Mouse (Mus musculus) heart, postnatal 25 days (tissue): ENCODE results near the gene Arhgef28. TPM values are rescaled to one million over a fixed set of nuclear protein-coding genes. Genes with fewer than 3 reads are reported as not detected.
"Not testable (repeated sequence)": the region's sequence is repeated elsewhere in the genome, so short reads cannot be mapped to it uniquely, and the experiment has no call there.

Source experiments
- DNase-seq: peaks from one replicate; pipeline ENCODE4 v3.0.0; 2022; ENCODE audit warnings: low spot score
- intact Hi-C: fragments of 180-260 bp; cut with DNase I; formaldehyde crosslinking; loops from one replicate; pipeline ENCODE4 v1.15.1; 2025
- total RNA-seq, 2 experiments: library from RNA; stranded (reverse); gene quantifications; 2 replicates each; pipeline ENCODE4 v1.2.3; 2021

Gene Arhgef28
- total RNA-seq, 2 experiments from 2014 or later, result 5.0 to 5.1 TPM

GRCm38 (mm10) chr13:98132951-98133350, 73.3 kb downstream of the Arhgef28 start:
- intact Hi-C loops, result no loop called here
- DNase-seq, result no peak

- DNase-seq, result no peak
- intact Hi-C loops, result no loop called here
Observed at GRCm38 (mm10) chr13:98132264-98132663, 74.0 kb downstream of the Arhgef28 start.

GRCm38 (mm10) chr13:98125666-98126065, 80.6 kb downstream of the Arhgef28 start:
- intact Hi-C loops, result loop anchor here (5.0 kb wide), 1 partner anchor 42 kb away; no protein-coding TSS in a partner anchor
- no peak for DNase-seq

GRCm38 (mm10) chr13:98124113-98124745, 82.0 kb downstream of the Arhgef28 start:
- DNase-seq, result no peak
- intact Hi-C loops, result no loop called here

- no peak for DNase-seq
- intact Hi-C loops, result no loop called here
Observed at GRCm38 (mm10) chr13:98122766-98123165, 83.5 kb downstream of the Arhgef28 start.

- no peak for DNase-seq
- intact Hi-C loops, result no loop called here
Observed at GRCm38 (mm10) chr13:98121993-98122392, 84.2 kb downstream of the Arhgef28 start.

- no peak for DNase-seq
- intact Hi-C loops, result no loop called here
Observed at GRCm38 (mm10) chr13:98121124-98121470, 85.1 kb downstream of the Arhgef28 start.

GRCm38 (mm10) chr13:98120356-98121123, 85.7 kb downstream of the Arhgef28 start:
- DNase-seq, result no peak
- intact Hi-C loops, result no loop called here

- DNase-seq, result peak; percentile 20
- intact Hi-C loops, result no loop called here
Observed at GRCm38 (mm10) chr13:98118291-98118690, 87.9 kb downstream of the Arhgef28 start.

- no peak for DNase-seq
- intact Hi-C loops, result no loop called here
Observed at GRCm38 (mm10) chr13:98117566-98118254, 88.5 kb downstream of the Arhgef28 start.

- intact Hi-C loops, result no loop called here
Observed at GRCm38 (mm10) chr13:98115650-98116049, 90.6 kb downstream of the Arhgef28 start.

GRCm38 (mm10) chr13:98115051-98115450, 91.2 kb downstream of the Arhgef28 start:
- intact Hi-C loops, result no loop called here
- no peak for DNase-seq

More at GRCm38 (mm10) chr13:98115650-98116049, 90.6 kb downstream of the Arhgef28 start:
- DNase-seq, result no peak

- DNase-seq, result no peak
- intact Hi-C loops, result no loop called here
Observed at GRCm38 (mm10) chr13:98112812-98113503, 93.3 kb downstream of the Arhgef28 start.

GRCm38 (mm10) chr13:98111531-98111930, 94.7 kb downstream of the Arhgef28 start:
- intact Hi-C loops, result no loop called here
- no peak for DNase-seq

GRCm38 (mm10) chr13:98111021-98111420, 95.2 kb downstream of the Arhgef28 start:
- no peak for DNase-seq
- intact Hi-C loops, result no loop called here

GRCm38 (mm10) chr13:98108481-98108880, 97.8 kb downstream of the Arhgef28 start:
- intact Hi-C loops, result not testable (repeated sequence)

GRCm38 (mm10) chr13:98107621-98108020, 98.6 kb downstream of the Arhgef28 start:
- no peak for DNase-seq
- intact Hi-C loops, result no loop called here

More at GRCm38 (mm10) chr13:98108481-98108880, 97.8 kb downstream of the Arhgef28 start:
- DNase-seq, result not testable (repeated sequence)

- no peak for DNase-seq
- intact Hi-C loops, result loop anchor here (2.0 kb wide), 1 partner anchor 15 kb away; no protein-coding TSS in a partner anchor
Observed at GRCm38 (mm10) chr13:98095966-98096365, 110.3 kb downstream of the Arhgef28 start.

GRCm38 (mm10) chr13:98094332-98094731, 111.9 kb downstream of the Arhgef28 start:
- intact Hi-C loops, result no loop called here
- no peak for DNase-seq

- no peak for DNase-seq
- intact Hi-C loops, result no loop called here
Observed at GRCm38 (mm10) chr13:98093483-98093882, 112.8 kb downstream of the Arhgef28 start.
